Mouse (Mus musculus): Measurements from ENCODE around the gene Rab3d. TPM values are rescaled to one million over a fixed set of nuclear protein-coding genes. Genes with fewer than 3 reads are reported as not detected.

Rab3d gene
- polyA plus RNA-seq, 1 experiment, result 0.07 TPM

GRCm38 (mm10) chr9:21958372-21958771 lies 40.4 kb upstream of the Rab3d start:
- peaks cover 69% of the 10 kb centered on the region for H3K36me3 ChIP-seq (ENCODE audit: control insufficient read depth)
- no peak for TF ChIP-seq TAL1 (IDR thresholded peaks at IDR 0.05; ENCODE audit: low read length)
- TF ChIP-seq GATA1 (IDR thresholded peaks at IDR 0.05; ENCODE audit: low read length), result no peak
- peaks cover 5% of the 10 kb centered on the region; the same call in 1 of the 2 replicates for H3K27me3 ChIP-seq (ENCODE audit: control insufficient read depth)
- peak overlapping the region; percentile 99 for H3K4me3 ChIP-seq (replicated peaks)
- no peaks in the 10 kb centered on the region for H3K9me3 ChIP-seq (ENCODE audit: control insufficient read depth, low read length)
- peaks cover 69% of the 10 kb centered on the region for H3K4me1 ChIP-seq (ENCODE audit: control insufficient read depth)

GRCm38 (mm10) chr9:21955570-21956281 lies 37.7 kb upstream of the Rab3d start, which contains the start of gene Swsap1:
TSS of gene Swsap1 (plus strand) at chr9:21955755.
- Histone ChIP-seq H3K4me1 (ENCODE audit: control insufficient read depth) (peaks cover 59% of the 10 kb centered on the region), H3K36me3 (ENCODE audit: control insufficient read depth) (peaks cover 44% of the 10 kb centered on the region), H3K9me3 (ENCODE audit: control insufficient read depth, low read length) (peaks cover 2% of the 10 kb centered on the region; the same call in 1 of the 2 replicates), H3K27me3 (ENCODE audit: control insufficient read depth) (peaks cover 5% of the 10 kb centered on the region; the same call in 1 of the 2 replicates), H3K4me3 (replicated peaks) (peak within 1 kb of the TSS; percentile 73)
- TF ChIP-seq TAL1 (IDR thresholded peaks at IDR 0.05; ENCODE audit: low read length) (no peak), GATA1 (IDR thresholded peaks at IDR 0.05; ENCODE audit: low read length) (no peak)

GRCm38 (mm10) chr9:21955225-21955569 lies 37.2 kb upstream of the Rab3d start:
- H3K36me3 ChIP-seq (ENCODE audit: control insufficient read depth), result peaks cover 39% of the 10 kb centered on the region
- TF ChIP-seq GATA1 (IDR thresholded peaks at IDR 0.05; ENCODE audit: low read length) (no peak), TAL1 (IDR thresholded peaks at IDR 0.05; ENCODE audit: low read length) (no peak)
- peaks cover 53% of the 10 kb centered on the region for H3K4me1 ChIP-seq (ENCODE audit: control insufficient read depth)
- H3K9me3 ChIP-seq (ENCODE audit: control insufficient read depth, low read length), result peaks cover 2% of the 10 kb centered on the region; the same call in 1 of the 2 replicates
- H3K4me3 ChIP-seq (replicated peaks), result peak overlapping the region; percentile 73
- peaks cover 5% of the 10 kb centered on the region; the same call in 1 of the 2 replicates for H3K27me3 ChIP-seq (ENCODE audit: control insufficient read depth)

GRCm38 (mm10) chr9:21954635-21955034 lies 36.6 kb upstream of the Rab3d start:
- peaks cover 2% of the 10 kb centered on the region; the same call in 1 of the 2 replicates for H3K9me3 ChIP-seq (ENCODE audit: control insufficient read depth, low read length)
- no peak for TF ChIP-seq GATA1 (IDR thresholded peaks at IDR 0.05; ENCODE audit: low read length)
- TF ChIP-seq TAL1 (IDR thresholded peaks at IDR 0.05; ENCODE audit: low read length), result no peak
- H3K4me3 ChIP-seq (replicated peaks), result peak overlapping the region; percentile 73
- peaks cover 33% of the 10 kb centered on the region for H3K36me3 ChIP-seq (ENCODE audit: control insufficient read depth)
- peaks cover 48% of the 10 kb centered on the region for H3K4me1 ChIP-seq (ENCODE audit: control insufficient read depth)
- peaks cover 5% of the 10 kb centered on the region; the same call in 1 of the 2 replicates for H3K27me3 ChIP-seq (ENCODE audit: control insufficient read depth)

DNA sequence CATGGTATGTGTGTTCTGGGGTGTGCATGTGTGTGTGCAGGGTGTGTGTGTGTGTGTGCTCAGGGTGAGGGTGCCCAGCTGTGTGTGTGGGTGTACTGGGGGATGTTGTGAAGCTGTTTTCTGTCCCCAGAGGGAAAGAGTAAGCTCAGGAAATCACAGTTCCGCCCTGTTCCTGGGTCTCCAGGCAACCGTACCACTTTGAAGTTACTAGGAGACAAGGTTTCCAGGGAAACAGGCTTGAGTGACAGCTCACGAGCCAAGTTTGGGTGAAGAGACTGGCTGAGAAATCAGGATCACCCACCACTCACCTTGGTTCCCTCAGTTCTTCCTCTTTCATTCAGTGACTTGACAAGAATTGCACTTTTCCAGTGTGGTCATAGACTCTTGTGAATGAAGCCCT lies 35.6 kb upstream of the Rab3d start:
- peaks cover 23% of the 10 kb centered on the region for H3K36me3 ChIP-seq (ENCODE audit: control insufficient read depth)
- peaks cover 6% of the 10 kb centered on the region for H3K27me3 ChIP-seq (ENCODE audit: control insufficient read depth)
- peaks cover 37% of the 10 kb centered on the region for H3K4me1 ChIP-seq (ENCODE audit: control insufficient read depth)
- H3K9me3 ChIP-seq (ENCODE audit: control insufficient read depth, low read length), result peaks cover 2% of the 10 kb centered on the region; the same call in 1 of the 2 replicates
- TF ChIP-seq GATA1 (IDR thresholded peaks at IDR 0.05; ENCODE audit: low read length) (no peak), TAL1 (IDR thresholded peaks at IDR 0.05; ENCODE audit: low read length) (no peak)
- H3K4me3 ChIP-seq (replicated peaks), result no peak overlapping the region

GRCm38 (mm10) chr9:21951977-21952376 lies 34.0 kb upstream of the Rab3d start:
- Histone ChIP-seq H3K9me3 (ENCODE audit: control insufficient read depth, low read length) (peaks cover 2% of the 10 kb centered on the region; the same call in 1 of the 2 replicates), H3K4me1 (ENCODE audit: control insufficient read depth) (peaks cover 27% of the 10 kb centered on the region), H3K36me3 (ENCODE audit: control insufficient read depth) (peaks cover 7% of the 10 kb centered on the region), H3K4me3 (replicated peaks) (no peak overlapping the region), H3K27me3 (ENCODE audit: control insufficient read depth) (peaks cover 23% of the 10 kb centered on the region)
- TF ChIP-seq TAL1 (IDR thresholded peaks at IDR 0.05; ENCODE audit: low read length), result no peak
- no peak for TF ChIP-seq GATA1 (IDR thresholded peaks at IDR 0.05; ENCODE audit: low read length)

- TF ChIP-seq TAL1 (IDR thresholded peaks at IDR 0.05; ENCODE audit: low read length) (no peak), GATA1 (IDR thresholded peaks at IDR 0.05; ENCODE audit: low read length) (no peak)
- H3K27me3 ChIP-seq (ENCODE audit: control insufficient read depth), result peaks cover 28% of the 10 kb centered on the region
- H3K9me3 ChIP-seq (ENCODE audit: control insufficient read depth, low read length), result peaks cover 2% of the 10 kb centered on the region; the same call in 1 of the 2 replicates
- no peaks in the 10 kb centered on the region for H3K36me3 ChIP-seq (ENCODE audit: control insufficient read depth)
- H3K4me3 ChIP-seq (replicated peaks), result no peak overlapping the region
- H3K4me1 ChIP-seq (ENCODE audit: control insufficient read depth), result peaks cover 15% of the 10 kb centered on the region
Measured at GRCm38 (mm10) chr9:21950322-21950721, 32.3 kb upstream of the Rab3d start.

GRCm38 (mm10) chr9:21948790-21949189 lies 30.8 kb upstream of the Rab3d start:
- no peaks in the 10 kb centered on the region for H3K36me3 ChIP-seq (ENCODE audit: control insufficient read depth)

GRCm38 (mm10) chr9:21948146-21948545 lies 30.2 kb upstream of the Rab3d start:
- Histone ChIP-seq H3K4me3 (replicated peaks) (no peak overlapping the region), H3K27me3 (ENCODE audit: control insufficient read depth) (peaks cover 37% of the 10 kb centered on the region), H3K4me1 (ENCODE audit: control insufficient read depth) (peaks cover 16% of the 10 kb centered on the region), H3K36me3 (ENCODE audit: control insufficient read depth) (no peaks in the 10 kb centered on the region), H3K9me3 (ENCODE audit: control insufficient read depth, low read length) (peaks cover 10% of the 10 kb centered on the region)
- no peak for TF ChIP-seq GATA1 (IDR thresholded peaks at IDR 0.05; ENCODE audit: low read length)
- TF ChIP-seq TAL1 (IDR thresholded peaks at IDR 0.05; ENCODE audit: low read length), result no peak

More at GRCm38 (mm10) chr9:21948790-21949189, 30.8 kb upstream of the Rab3d start:
- Histone ChIP-seq H3K27me3 (ENCODE audit: control insufficient read depth) (peaks cover 32% of the 10 kb centered on the region), H3K4me1 (ENCODE audit: control insufficient read depth) (peaks cover 16% of the 10 kb centered on the region), H3K9me3 (ENCODE audit: control insufficient read depth, low read length) (peaks cover 4% of the 10 kb centered on the region; the same call in 1 of the 2 replicates), H3K4me3 (replicated peaks) (no peak overlapping the region)
- TF ChIP-seq TAL1 (IDR thresholded peaks at IDR 0.05; ENCODE audit: low read length) (no peak), GATA1 (IDR thresholded peaks at IDR 0.05; ENCODE audit: low read length) (no peak)
